Mouse (Mus musculus) layer of hippocampus, postnatal 36 days (tissue): ENCODE measurements around the gene Dapk1. TPM values are rescaled to one million over a fixed set of nuclear protein-coding genes. Genes with fewer than 3 reads are reported as not detected.

Experiments
- DNase-seq, 2 experiments: peaks; one replicate each; pipeline ENCODE4 v3.0.0; 2022
- total RNA-seq, 2 experiments: library from RNA; stranded (reverse); gene quantifications; 2 replicates each; pipeline ENCODE4 v1.2.3; 2021

The Dapk1 gene
- total RNA-seq, 2 experiments from 2014 or later: 130 to 158 TPM

- DNase-seq: no peak
These were observed 93.6 kb downstream of the Dapk1 start for GRCm38 (mm10) chr13:60695186-60695980.

GRCm38 (mm10) chr13:60696323-60696722, 94.6 kb downstream of the Dapk1 start:
- no peak for DNase-seq

DNA sequence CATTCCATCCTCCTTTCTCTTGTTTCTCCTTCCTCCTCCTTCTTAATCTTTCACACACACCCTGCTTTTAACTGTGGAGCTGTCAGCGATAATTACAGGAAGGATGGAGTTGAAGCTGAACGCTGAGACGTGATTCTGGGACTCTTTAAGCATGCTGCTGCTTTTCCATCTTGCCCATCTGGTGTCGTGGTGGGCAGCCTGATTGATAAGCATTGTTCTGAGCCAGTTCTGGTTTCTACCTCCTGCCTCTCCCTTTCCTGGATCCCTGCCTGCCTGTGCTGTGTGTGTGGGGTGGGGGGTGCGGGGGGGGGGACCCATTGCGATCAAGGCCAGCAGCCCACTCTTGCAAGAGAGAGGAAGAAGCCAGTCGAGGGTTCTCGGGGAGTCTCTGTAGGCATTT, 95.0 kb downstream of the Dapk1 start:
- peak in 1 of 2 experiments; percentile 60 for DNase-seq

DNA sequence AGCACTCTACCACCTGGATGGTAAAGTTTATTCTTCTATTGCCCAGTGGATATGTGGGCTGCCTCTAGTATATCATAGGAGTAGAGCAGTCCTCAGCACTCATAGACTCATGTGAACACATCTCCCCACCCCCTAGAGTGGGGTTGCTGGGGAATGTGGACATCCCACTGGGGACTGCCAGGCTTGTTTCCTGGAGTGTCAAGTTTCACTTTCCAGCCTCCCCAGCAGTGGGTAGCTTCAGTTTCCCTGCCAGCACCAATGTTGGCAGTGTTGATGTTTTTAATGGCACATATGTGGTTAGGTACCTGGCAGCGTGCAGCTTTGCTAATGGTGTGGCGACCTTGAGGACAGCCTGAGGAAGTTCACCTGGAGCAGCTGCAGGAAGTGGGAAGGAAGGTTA, 96.3 kb downstream of the Dapk1 start:
- DNase-seq: no peak

GRCm38 (mm10) chr13:60701671-60702171, 100.0 kb downstream of the Dapk1 start:
- DNase-seq: no peak

GRCm38 (mm10) chr13:60707541-60708468, 106.1 kb downstream of the Dapk1 start:
- DNase-seq: no peak

- DNase-seq: no peak
These were observed 107.4 kb downstream of the Dapk1 start for GRCm38 (mm10) chr13:60709136-60709535.

DNA sequence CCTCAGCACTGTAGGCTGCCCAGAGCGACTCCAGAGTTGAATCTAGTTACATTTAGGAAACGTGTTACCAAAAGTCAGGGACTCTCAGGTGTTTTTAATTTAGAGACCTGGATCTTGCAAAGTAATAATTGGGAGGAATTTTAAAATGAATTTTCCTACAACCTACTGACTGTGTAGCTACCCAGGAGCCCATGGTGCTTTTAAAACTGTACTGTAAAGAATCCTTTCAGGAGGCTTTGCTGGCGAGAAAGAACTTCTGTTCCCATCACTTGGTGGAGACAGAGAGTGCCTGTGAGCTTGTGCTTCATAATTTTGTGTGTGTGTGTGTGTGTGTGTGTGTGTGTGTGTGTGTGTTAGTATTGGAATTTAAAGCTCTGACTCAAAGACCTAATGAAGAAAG, 109.2 kb downstream of the Dapk1 start:
- no peak for DNase-seq

- DNase-seq: no peak
These were observed 111.8 kb downstream of the Dapk1 start for GRCm38 (mm10) chr13:60713537-60713936.

DNA sequence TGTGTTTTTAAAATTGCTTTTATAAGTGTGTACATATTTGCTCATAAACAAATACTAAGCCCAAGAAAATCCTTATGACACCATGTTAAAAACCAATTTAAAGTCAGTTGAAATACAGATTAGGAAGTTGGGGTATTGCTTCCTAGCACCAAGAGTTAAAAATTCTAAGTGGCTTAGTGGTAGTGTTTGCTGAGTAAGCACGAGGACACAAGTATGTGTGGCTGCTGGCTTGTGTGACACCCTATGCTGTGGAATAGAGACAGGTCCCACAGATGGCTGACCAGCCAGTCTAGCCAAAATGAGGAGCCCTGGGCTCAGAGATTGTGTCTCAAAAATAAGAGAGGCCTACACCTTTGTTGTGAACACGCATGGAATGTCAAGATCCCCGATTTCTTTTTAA, 114.4 kb downstream of the Dapk1 start:
- no peak for DNase-seq

- no peak for DNase-seq
These were observed 115.7 kb downstream of the Dapk1 start for GRCm38 (mm10) chr13:60717421-60717820.

- no peak for DNase-seq
These were observed 117.8 kb downstream of the Dapk1 start for GRCm38 (mm10) chr13:60719581-60719980.

DNA sequence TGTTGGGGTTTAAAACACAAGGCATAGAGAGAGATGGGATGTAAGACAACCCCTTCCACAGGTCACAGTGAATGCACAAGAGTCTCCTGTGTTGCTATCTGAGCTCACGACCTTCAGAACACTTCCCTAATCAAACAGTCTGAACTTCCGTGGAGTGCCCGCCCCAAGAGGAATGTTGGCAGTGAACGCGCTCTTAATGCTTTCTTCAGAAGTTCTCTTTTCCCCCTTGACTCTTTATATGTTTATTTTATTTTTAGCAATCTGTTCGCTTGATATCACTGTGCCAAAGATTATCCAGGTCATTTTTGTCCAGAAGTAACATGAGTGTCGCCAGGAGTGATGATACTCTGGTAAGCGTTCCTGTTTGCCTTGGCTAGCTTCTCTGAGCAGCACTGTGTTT, 121.0 kb downstream of the Dapk1 start:
- DNase-seq: no peak

DNA sequence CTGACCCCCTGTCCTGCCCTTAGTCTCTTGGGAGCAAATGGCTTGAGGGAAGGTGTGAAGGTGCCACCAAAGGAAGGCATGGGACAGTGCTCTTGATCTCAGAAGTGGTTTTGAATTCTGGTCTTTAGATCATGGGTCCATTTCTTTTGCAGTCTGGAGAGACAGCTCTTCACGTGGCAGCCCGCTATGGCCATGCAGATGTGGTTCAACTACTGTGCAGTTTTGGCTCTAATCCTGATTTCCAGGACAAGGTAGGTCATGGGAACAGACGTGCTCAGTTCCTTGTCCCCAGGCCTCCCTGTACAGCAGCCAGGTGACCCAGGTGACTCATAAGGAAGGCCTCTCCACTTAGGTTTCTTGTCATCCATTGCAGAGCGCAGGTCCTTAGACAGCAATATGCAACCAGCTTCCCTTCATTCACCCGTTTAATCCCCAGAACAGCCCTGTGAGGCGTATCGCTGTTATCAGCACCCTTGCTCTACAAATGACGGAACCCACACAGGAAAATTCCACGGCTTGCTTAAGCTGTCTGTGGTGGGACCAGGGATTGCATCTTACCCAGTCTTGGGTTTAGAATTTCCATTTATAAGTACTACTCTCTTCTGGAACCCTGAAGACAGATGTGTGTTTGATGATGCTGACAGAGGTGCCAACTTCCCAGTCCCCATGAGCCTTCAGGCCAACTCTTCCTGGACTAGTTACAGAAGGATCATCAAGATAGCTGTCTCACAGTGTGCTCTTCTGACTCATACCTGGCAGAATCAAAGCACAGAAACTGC, 126.7 kb downstream of the Dapk1 start:
- DNase-seq: no peak

DNA sequence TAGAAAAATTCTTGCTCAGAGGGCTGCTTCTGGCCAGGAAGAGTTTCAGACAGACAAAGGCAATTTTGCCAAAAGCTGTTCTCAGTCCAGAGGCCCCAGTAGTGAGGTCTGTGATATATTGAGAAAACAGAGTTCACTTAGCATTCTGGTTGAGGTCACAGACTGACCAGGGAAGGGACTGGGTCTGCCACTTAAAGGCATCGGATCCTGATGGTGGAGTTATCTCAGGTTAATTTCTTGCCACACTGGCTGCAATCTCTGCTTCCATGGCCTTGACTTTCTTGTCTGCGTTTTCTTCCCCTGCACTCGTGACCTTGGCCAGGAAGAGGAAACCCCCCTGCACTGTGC, 127.3 kb downstream of the Dapk1 start:
- no peak for DNase-seq

DNA sequence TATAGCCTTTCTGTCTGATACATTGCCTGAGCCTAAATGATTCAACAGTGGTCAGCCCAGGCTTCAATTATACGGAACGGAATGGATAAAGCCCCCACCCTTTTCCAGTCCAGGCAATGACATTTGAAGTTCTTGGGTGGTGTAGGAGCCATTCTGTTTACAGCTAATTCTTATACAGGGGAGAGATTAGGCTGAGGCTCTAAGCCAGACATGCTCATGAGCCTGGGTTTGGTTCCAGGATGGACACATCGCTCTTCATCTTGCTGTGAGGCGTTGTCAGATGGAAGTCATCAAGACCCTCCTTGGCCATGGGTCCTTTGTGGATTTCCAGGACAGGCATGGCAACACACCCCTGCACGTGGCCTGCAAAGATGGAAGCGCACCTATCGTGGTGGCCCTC, 128.8 kb downstream of the Dapk1 start:
- no peak for DNase-seq

DNA sequence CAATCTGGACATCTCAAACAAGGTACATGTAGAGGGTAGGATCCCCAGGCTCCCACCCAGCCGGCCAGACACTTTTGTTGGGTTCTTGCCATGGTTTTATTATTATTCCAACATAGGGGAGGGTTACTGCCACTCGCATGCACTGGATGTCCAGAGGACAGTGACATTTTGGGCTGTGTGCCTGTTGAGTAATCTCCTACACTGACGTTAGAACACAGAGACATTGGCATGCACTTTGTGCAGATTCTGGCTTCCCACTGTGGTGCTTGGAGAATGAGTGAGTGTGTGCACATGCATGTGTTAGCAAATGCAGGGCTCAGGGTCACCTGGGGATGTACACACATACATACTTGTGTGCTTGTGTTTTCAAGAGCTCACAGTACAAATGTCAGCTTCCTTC, 129.3 kb downstream of the Dapk1 start:
- DNase-seq: no peak

DNA sequence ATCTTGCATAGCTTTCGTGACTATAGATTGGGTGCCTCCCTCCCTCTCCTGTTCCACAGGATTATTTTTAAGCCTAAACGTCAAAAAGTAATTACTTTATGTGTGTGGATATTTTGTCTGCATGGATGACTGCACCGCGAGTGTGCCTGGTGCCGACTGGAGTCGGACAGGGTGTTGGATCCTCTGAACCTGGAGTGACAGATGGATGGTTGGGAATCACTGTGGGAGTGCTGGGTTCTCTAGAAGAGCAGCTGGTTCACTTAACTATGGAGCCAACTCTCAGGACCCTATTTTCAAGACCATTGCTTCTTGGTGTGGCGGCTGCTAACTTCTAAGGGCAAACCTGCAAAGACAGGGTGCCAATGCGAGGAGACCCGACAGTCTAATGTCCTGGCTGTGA, 133.6 kb downstream of the Dapk1 start:
- DNase-seq: no peak

GRCm38 (mm10) chr13:60736421-60737105, 134.8 kb downstream of the Dapk1 start:
- no peak for DNase-seq

DNA sequence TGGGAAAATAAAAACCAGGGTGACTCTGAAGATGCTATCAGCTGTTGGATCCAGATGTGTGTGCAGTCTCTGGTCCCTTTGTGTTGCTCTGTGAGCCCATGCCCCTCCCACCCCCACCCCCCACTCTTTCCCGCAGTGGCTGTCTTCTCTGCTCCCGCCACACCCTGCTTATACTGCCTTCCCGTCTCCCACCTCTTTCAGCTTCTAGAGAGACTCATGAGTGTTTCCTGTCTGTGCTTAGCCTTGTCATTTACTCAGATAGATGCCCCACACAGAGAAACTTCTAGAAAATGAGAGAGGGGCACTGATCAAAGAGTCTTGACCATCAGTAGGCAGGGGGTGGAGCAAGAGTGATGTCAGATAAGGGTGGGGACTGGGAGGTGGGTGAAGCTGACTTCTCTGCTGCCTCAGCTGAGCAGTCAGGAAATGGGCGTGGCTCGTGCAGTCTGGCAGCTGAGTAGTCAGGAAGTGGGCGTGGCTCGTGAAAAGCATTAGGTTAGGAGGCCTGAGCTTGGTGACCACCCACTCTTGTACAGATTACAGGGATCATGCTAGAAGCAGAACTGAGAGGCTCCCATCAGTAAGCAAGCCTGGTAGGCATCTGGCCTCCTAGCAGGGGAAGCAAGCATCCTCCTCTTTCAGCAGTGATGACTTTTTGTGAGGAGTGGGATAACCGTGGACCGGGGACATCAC, 136.0 kb downstream of the Dapk1 start:
- peak in 1 of 2 experiments; percentile 46 for DNase-seq

GRCm38 (mm10) chr13:60738429-60738828, 136.7 kb downstream of the Dapk1 start:
- DNase-seq: peak in 1 of 2 experiments; percentile 68
